Mouse (Mus musculus) forebrain, embryonic 13.5 days (tissue): ENCODE data around the gene Tlx2. TPM values are rescaled to one million over a fixed set of nuclear protein-coding genes. Genes with fewer than 3 reads are reported as not detected.
A peak's percentile ranks its signal among the peaks of the same experiment; 100 is the strongest.

ENCODE experiments used
- ATAC-seq: fragments of 200-750 bp; cut with Nextera tagmentation; 2 replicates; pipeline ENCODE4 v1.8.0; 2017
- H3K27ac ChIP-seq: fragments of 300-500 bp; sonication (generic); 2 replicates; pipeline ENCODE4 v1.5.1; 2015; ENCODE audit warnings: inconsistent platforms, mild to moderate bottlenecking, moderate library complexity
- H3K27me3 ChIP-seq: fragments of 300-500 bp; sonication (generic); 2 replicates; pipeline ENCODE4 v1.6.1; 2015; ENCODE audit warnings: mild to moderate bottlenecking, inconsistent platforms
- H3K36me3 ChIP-seq: fragments of 300-500 bp; sonication (generic); 2 replicates; pipeline ENCODE4 v1.6.1; 2015; ENCODE audit warnings: mild to moderate bottlenecking, inconsistent platforms; ENCODE audit not compliant: poor library complexity, severe bottlenecking
- H3K4me1 ChIP-seq: fragments of 300-500 bp; sonication (generic); 2 replicates; pipeline ENCODE4 v1.6.1; 2015; ENCODE audit warnings: inconsistent platforms
- H3K4me2 ChIP-seq: fragments of 300-500 bp; sonication (generic); 2 replicates; pipeline ENCODE4 v1.6.1; 2015; ENCODE audit warnings: inconsistent platforms, mild to moderate bottlenecking, moderate library complexity
- H3K4me3 ChIP-seq: fragments of 300-500 bp; sonication (generic); 2 replicates; pipeline ENCODE4 v1.5.1; 2015; ENCODE audit warnings: mild to moderate bottlenecking, inconsistent platforms
- H3K9ac ChIP-seq: fragments of 300-500 bp; sonication (generic); 2 replicates; pipeline ENCODE4 v1.6.1; 2015; ENCODE audit warnings: mild to moderate bottlenecking, inconsistent platforms
- H3K9me3 ChIP-seq: fragments of 300-500 bp; sonication (generic); replicated peaks from 2 replicates; pipeline ENCODE4 v1.6.1; 2016; ENCODE audit warnings: inconsistent platforms
- WGBS: fragments of 180-500 bp; shearing (Covaris S2); methylation state at CpG from one replicate; pipeline ENCODE4 v1.1.7; 2015; 5-methylcytosine and 5-hydroxymethylcytosine counted together
- polyA plus RNA-seq: library from polyadenylated mRNA; unstranded; fragments of >200 nt; fragmentation: Nextera tagmentation; extraction: Ambion mirVana; gene quantifications from 2 replicates; pipeline ENCODE4 v1.2.1, GENCODE M21; 2015

Tlx2 gene
- polyA plus RNA-seq, 1 experiment from 2014 or later = not detected

DNA sequence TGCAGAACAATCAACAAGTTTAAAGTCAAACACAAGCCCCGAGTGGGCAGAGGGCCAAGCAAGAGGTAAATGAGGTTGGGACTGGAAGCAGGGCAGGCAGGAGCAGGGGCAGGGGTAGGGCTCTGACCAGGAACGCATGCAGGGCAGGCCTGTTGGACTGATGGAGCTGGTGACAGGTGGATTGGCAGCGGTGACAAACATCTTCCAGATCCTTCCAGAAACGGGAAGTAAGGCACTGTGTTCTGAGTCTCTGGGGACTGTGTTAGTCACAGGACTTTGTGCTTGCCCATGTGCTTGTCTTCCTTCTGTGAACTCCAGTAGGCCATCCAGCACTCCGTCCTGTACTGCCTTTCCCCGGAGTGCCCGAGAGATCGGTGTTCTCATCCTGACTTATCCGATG is 25.4 kb downstream of the Tlx2 start:
- no peak overlapping the region for H3K9ac ChIP-seq
- H3K4me1 ChIP-seq = no peaks in the 10 kb centered on the region
- no peaks in the 10 kb centered on the region for H3K27me3 ChIP-seq
- H3K36me3 ChIP-seq = no peaks in the 10 kb centered on the region
- WGBS = 84% methylated on average over 9 of the region's 9 CpGs
- no peak overlapping the region for H3K4me2 ChIP-seq
- ATAC-seq = no peak
- no peak overlapping the region for H3K4me3 ChIP-seq
- no peaks in the 10 kb centered on the region for H3K9me3 ChIP-seq
- H3K27ac ChIP-seq = no peak overlapping the region

GRCm38 (mm10) chr6:83043993-83044392 is 26.1 kb downstream of the Tlx2 start:
- no peaks in the 10 kb centered on the region for H3K9me3 ChIP-seq
- ATAC-seq = no peak
- H3K9ac ChIP-seq = no peak overlapping the region
- no peak overlapping the region for H3K4me2 ChIP-seq
- WGBS = 94% methylated on average over 5 of the region's 5 CpGs
- no peaks in the 10 kb centered on the region for H3K4me1 ChIP-seq
- no peaks in the 10 kb centered on the region for H3K27me3 ChIP-seq
- no peaks in the 10 kb centered on the region for H3K36me3 ChIP-seq
- no peak overlapping the region for H3K27ac ChIP-seq
- no peak overlapping the region for H3K4me3 ChIP-seq

DNA sequence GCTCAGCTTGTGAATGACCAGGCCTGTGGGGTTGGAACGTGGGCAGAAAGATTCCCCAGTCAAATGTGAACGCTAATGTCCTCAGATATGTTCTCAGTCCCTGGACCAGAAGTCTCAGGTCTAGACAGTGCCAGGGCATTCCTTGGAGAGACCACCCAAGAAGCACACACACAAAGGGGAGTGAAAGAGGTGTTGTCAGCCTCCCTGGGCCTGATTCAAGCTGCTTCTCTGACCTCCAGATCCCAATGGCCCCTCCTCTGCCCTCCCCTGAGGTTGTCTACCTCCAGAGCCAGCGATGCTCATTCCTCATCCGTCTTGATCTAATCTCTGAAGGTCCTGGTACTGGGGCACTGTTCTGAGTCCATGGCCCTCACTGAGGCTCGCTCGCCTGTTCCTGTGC is 26.5 kb downstream of the Tlx2 start:
- 64% methylated on average over 6 of the region's 6 CpGs for WGBS

DNA sequence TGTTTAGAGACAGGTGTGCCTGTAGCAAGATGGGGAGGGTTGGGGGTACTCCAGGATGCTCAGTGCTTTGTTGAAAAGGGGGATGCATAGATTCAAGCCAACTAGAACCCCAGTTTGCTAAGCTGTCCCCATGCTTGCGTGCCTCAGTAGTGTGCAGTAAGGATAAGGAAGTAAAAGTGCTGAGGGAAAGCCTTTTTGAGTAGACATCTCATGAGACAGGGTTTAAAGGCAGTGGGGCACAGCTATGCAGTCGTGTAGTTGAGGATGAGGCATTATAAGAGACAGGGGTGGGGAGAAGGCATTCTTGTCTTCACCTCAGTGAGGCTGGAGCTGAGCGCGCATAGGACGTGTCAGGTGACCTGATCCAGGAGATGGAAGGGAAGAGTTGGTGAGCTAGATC is 29.5 kb downstream of the Tlx2 start:
- 80% methylated on average over 5 of the region's 5 CpGs for WGBS
- no peaks in the 10 kb centered on the region for H3K9me3 ChIP-seq
- 0 out of 2 replicates have a peak, but pooled peaks cover 8% of the 10 kb centered on the region for H3K27me3 ChIP-seq
- no peaks in the 10 kb centered on the region for H3K36me3 ChIP-seq
- no peak overlapping the region for H3K9ac ChIP-seq
- H3K4me2 ChIP-seq = no peak overlapping the region
- H3K4me3 ChIP-seq = no peak overlapping the region
- no peak for ATAC-seq
- peaks cover 11% of the 10 kb centered on the region for H3K4me1 ChIP-seq
- H3K27ac ChIP-seq = no peak overlapping the region

More for the DNA sequence above, 26.5 kb downstream of the Tlx2 start:
- H3K9ac ChIP-seq = no peak overlapping the region
- no peak for ATAC-seq
- peaks cover 4% of the 10 kb centered on the region for H3K4me1 ChIP-seq
- H3K27me3 ChIP-seq = no peaks in the 10 kb centered on the region
- H3K36me3 ChIP-seq = no peaks in the 10 kb centered on the region
- H3K4me3 ChIP-seq = no peak overlapping the region
- no peak overlapping the region for H3K4me2 ChIP-seq
- H3K9me3 ChIP-seq = no peaks in the 10 kb centered on the region
- H3K27ac ChIP-seq = no peak overlapping the region

DNA sequence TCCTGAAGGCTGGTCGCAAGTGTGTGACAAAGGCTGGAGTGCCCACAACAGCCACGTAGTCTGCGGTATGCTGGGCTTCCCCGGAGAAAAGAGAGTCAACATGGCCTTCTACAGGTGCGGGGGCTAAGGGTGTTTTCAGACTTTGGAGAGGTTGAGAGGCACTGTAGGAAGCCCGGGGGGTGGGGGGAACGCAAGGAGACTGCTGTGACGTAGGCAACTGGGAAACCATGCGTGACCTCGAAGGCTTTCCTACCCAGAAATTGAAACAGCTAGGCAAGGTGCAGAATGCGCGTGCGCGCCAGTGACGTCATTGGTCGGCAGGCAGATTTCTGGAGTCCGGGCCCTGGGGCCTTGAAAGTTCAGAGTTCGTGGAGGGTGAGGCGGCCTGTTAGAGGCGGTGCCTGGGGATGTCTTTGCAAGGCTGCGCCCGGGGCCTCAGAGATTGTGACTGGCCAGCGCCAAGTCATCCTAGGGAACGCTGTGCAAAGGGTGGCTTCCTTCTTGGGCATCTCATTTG is 31.5 kb downstream of the Tlx2 start:
- H3K9ac ChIP-seq = peak overlapping the region; percentile 40; the same call in 1 of the 2 replicates
- no peaks in the 10 kb centered on the region for H3K36me3 ChIP-seq
- 9% methylated on average over 24 of the region's 24 CpGs for WGBS

DNA sequence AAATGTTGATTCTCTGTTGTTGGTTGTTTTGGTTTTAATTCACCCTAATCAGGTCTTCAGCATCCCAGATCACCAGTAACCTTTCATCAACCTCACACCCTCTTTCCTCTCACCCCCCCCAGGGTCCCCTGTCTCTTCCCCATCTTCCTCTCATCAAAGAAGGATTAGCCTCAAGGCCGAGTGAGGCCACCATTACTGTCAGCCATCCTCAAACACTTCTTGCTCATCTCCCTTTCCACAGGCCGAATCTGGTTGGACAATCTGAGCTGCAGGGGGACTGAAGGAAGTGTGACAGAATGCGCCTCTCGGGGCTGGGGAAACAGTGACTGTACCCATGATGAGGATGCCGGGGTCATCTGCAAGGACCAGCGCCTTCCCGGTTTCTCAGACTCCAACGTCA is 32.9 kb downstream of the Tlx2 start:
- Histone ChIP-seq H3K27ac (no peak overlapping the region), H3K36me3 (no peaks in the 10 kb centered on the region), H3K4me3 (no peak overlapping the region), H3K27me3 (peaks cover 16% of the 10 kb centered on the region), H3K4me2 (no peak overlapping the region), H3K9me3 (no peaks in the 10 kb centered on the region), H3K4me1 (peaks cover 37% of the 10 kb centered on the region), H3K9ac (no peak overlapping the region)
- ATAC-seq = no peak
- WGBS = 80% methylated on average over 8 of the region's 8 CpGs

More for the DNA sequence above, 31.5 kb downstream of the Tlx2 start:
- ATAC-seq = peak; percentile 66
- Histone ChIP-seq H3K4me3 (peak overlapping the region; percentile 31), H3K9me3 (no peaks in the 10 kb centered on the region), H3K27ac (no peak overlapping the region), H3K4me2 (peak overlapping the region; percentile 65), H3K4me1 (peaks cover 23% of the 10 kb centered on the region), H3K27me3 (peaks cover 10% of the 10 kb centered on the region; the same call in 1 of the 2 replicates)

GRCm38 (mm10) chr6:83034463-83035055 is 35.5 kb downstream of the Tlx2 start:
- ATAC-seq = no peak
- Histone ChIP-seq H3K27me3 (peaks cover 42% of the 10 kb centered on the region), H3K36me3 (no peaks in the 10 kb centered on the region), H3K9ac (peak overlapping the region; percentile 60; the same call in 1 of the 2 replicates), H3K4me1 (peaks cover 45% of the 10 kb centered on the region), H3K27ac (peak overlapping the region; percentile 22; the same call in 1 of the 2 replicates), H3K4me2 (peak overlapping the region; percentile 70), H3K4me3 (peak overlapping the region; percentile 55), H3K9me3 (no peaks in the 10 kb centered on the region)
- WGBS = 32% methylated on average over 5 of the region's 5 CpGs

DNA sequence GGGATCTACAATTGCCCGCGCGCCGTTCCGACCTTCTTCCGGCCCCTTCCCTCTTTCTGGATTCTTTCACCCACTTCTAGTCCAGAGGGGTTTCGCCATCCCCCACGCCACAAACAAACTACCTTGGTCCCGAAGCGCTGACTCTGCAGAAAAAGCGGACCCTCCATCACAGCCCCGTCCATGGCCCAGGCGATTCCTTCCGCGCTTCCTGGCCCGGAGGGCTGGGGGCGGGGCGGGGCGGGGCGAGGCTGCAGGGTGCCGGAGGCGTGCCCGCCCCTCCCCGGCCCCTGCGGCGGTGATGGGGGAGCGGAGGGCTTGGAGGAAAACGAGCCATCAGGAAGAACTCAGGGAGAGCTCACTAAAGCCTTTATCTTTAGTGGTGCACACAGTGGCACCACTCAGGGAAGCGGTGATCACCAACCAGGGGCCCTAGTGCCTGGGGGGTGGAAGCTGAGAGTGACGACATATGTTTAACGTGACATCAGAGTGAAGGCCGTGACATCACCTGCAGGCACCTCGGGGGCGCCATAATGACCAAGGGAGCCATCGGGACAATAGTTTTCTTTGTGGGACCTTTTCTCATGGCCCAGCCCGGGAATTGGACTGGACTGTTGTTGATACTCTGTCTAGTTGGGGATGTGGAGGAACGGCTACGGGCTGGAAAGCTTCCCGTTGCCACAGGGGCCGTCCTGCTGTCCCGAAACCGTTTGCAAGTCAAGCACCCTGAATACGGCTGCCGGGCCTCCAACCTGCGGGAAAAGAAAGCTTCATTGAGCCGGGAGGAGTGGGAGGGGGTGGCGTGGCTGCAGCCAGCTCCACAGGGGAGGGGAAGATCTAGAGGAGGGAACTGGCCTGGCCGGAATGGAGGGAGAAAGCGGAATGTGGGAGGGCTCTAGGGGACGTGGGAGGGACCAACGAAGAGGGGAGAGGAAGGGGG is 36.6 kb downstream of the Tlx2 start, which contains the start of the genes Dok1 and Loxl3:
TSS of gene Dok1 (minus strand) at position 223 of the 937 bp plus-strand sequence.
TSS of gene Loxl3 (plus strand) at position 925 of the 937 bp plus-strand sequence.
- Histone ChIP-seq H3K4me2 (peak within 1 kb of the TSS; percentile 70), H3K27ac (peak within 1 kb of the TSS; percentile 22; the same call in 1 of the 2 replicates), H3K9ac (peak within 1 kb of the TSS; percentile 60), H3K4me3 (peak within 1 kb of the TSS; percentile 55), H3K4me1 (peaks cover 40% of the 10 kb centered on the region), H3K27me3 (peaks cover 47% of the 10 kb centered on the region), H3K9me3 (no peaks in the 10 kb centered on the region), H3K36me3 (no peaks in the 10 kb centered on the region)
- ATAC-seq = peak; percentile 71
- under 1% methylated on average over 47 of the region's 51 CpGs for WGBS

- ATAC-seq = peak; percentile 54
- peaks cover 33% of the 10 kb centered on the region for H3K4me1 ChIP-seq
- peak overlapping the region; percentile 55 for H3K4me3 ChIP-seq
- WGBS = under 1% methylated on average over 31 of the region's 31 CpGs
- H3K27me3 ChIP-seq = peaks cover 49% of the 10 kb centered on the region
- H3K36me3 ChIP-seq = no peaks in the 10 kb centered on the region
- H3K9me3 ChIP-seq = no peaks in the 10 kb centered on the region
- peak overlapping the region; percentile 60 for H3K9ac ChIP-seq
- no peak overlapping the region for H3K27ac ChIP-seq
- peak overlapping the region; percentile 70 for H3K4me2 ChIP-seq
These were observed 37.3 kb downstream of the Tlx2 start for GRCm38 (mm10) chr6:83032769-83033191.

DNA sequence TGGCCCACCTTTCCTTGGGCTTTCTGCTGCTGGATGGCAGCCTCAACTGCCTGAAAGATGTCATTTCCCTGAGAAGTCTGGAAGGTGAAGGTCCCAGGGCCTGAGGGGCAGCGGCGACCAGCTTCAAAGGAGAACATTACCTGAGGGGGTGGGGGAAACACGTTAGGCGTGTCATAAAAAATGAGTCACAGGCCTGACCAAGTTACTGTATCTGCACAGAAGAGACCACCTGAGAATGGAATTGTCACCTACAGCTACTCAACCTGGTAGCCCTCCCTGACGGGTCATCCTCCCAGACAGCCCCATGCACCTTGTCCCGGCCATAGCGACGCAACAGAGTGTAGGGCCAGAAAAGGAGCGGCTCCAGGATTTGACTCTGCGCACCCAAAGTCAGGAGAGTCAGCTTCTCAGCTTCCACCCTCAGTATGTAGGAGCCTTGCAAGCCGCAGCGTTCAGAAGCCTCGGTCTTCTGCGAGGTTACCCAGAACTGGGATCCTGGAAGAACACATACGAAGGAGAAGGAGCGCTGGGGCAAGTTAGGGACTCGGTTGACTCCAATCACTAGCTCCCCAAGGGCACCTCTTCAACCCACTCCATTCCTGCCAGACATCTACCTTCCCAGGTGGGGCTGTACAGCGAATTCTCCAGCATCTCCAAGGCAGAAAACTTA is 38.0 kb downstream of the Tlx2 start:
- H3K4me3 ChIP-seq = peak overlapping the region; percentile 55
- H3K9ac ChIP-seq = peak overlapping the region; percentile 60; the same call in 1 of the 2 replicates
- H3K9me3 ChIP-seq = no peaks in the 10 kb centered on the region
- 21% methylated on average over 18 of the region's 18 CpGs for WGBS
- H3K4me1 ChIP-seq = peaks cover 33% of the 10 kb centered on the region
- no peak for ATAC-seq
- H3K4me2 ChIP-seq = peak overlapping the region; percentile 70
- no peak overlapping the region for H3K27ac ChIP-seq
- peaks cover 47% of the 10 kb centered on the region for H3K27me3 ChIP-seq
- no peaks in the 10 kb centered on the region for H3K36me3 ChIP-seq

- WGBS = 55% methylated on average over 7 of the region's 7 CpGs
- H3K27ac ChIP-seq = no peak overlapping the region
- peaks cover 43% of the 10 kb centered on the region for H3K27me3 ChIP-seq
- H3K9me3 ChIP-seq = no peaks in the 10 kb centered on the region
- no peak overlapping the region for H3K9ac ChIP-seq
- H3K4me2 ChIP-seq = no peak overlapping the region
- peaks cover 33% of the 10 kb centered on the region for H3K4me1 ChIP-seq
- H3K4me3 ChIP-seq = no peak overlapping the region
- no peak for ATAC-seq
- H3K36me3 ChIP-seq = no peaks in the 10 kb centered on the region
These were observed 39.0 kb downstream of the Tlx2 start for GRCm38 (mm10) chr6:83031111-83031510.
